Mouse (Mus musculus): ENCODE data around the gene Zfp414. TPM values are rescaled to one million over a fixed set of nuclear protein-coding genes. Genes with fewer than 3 reads are reported as not detected.
A peak's percentile ranks its signal among the peaks of the same experiment; 100 is the strongest.

The Zfp414 gene
- 91.1 and 111 TPM in 2 replicates for polyA plus RNA-seq (2014; fragmentation: Nextera tagmentation; extraction: Ambion mirVana)

DNA sequence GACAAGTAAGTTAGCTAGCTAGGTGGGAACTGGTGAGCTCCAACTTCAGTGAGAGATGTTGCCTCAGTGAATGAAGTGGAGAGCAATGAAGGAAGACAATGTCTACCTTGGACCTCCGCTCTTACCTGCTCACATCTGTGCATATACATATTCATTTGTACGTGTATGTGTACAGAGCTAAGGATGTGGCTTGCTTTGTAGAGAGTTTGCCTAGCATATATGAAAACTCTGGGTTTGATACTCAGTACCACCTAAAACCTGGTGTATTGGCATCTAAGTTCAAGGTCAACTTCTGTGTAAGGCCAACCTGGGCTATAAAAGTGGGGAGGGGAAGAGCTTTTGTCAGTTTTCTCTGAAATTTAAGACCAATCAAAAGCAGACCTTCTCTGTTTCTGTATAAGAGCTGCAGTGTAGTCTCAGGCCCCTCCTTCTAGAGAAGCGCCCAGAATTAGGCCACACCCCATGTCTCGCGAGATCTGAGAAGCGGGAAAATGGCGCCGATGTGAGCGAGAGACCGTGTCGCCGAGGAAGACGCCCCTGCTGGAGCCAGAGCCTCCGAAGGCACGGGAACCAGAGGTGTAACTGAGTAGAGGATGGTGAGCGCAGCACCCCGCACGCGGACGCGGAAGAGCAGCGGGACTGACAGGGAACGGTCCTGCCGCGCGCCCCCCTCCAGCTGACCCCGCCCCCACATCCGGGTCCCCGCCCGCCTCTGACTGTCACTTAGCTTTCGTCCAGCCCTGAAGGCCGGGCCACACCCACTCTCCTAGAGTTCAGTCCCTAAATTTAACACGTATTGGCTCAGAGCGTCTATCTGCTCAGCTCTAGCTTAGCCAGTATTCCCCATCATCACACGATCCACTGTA, at the start of gene Zfp414:
Gene Zfp414 (plus strand): TSS at position 470 of the 866 bp plus-strand sequence.
- no peaks in the 10 kb centered on the region for H3K36me3 ChIP-seq (ENCODE audit: control insufficient read depth, insufficient read depth, low read length)
- peak within 1 kb of the TSS; percentile 84 for H3K4me2 ChIP-seq (ENCODE audit: low read depth, low read length)
- peak within 1 kb of the TSS; percentile 55 for H3K4me3 ChIP-seq (ENCODE audit: low read depth, low read length)
- H3K27me3 ChIP-seq (ENCODE audit: control insufficient read depth, insufficient read depth, low read length) = no peaks in the 10 kb centered on the region
- peak; percentile 96 for ATAC-seq (ENCODE audit: low read depth)
- 4% methylated on average over 35 of the region's 35 CpGs for WGBS
- peaks cover 17% of the 10 kb centered on the region for H3K4me1 ChIP-seq (ENCODE audit: control insufficient read depth, insufficient read depth, low read length)
- peak within 1 kb of the TSS; percentile 85 for H3K9ac ChIP-seq (replicated peaks; ENCODE audit: low read depth, low read length)
- peak within 1 kb of the TSS; percentile 97 for H3K27ac ChIP-seq (ENCODE audit: low read depth, low read length)
- no peaks in the 10 kb centered on the region for H3K9me3 ChIP-seq (ENCODE audit: control insufficient read depth, low read length)

DNA sequence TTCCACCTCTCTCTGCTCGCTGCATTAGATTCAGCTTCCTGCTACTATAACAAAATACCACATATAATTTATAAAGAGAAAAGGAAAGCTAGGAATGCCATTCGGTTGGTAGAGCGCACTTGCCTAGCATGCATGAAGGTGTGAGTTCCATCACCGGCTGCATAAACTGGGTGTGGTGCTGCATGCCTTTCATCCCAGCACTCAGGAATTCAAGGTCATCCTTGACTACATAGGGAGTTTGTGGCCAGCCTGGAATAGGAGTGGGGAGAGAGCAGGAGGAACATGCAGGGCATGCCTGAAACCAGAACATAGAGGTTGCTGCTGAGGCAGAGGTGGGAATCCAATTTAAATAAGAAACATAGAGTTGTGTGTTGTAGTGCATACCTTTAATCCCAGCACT, 44.8 kb upstream of the Zfp414 start:
- H3K36me3 ChIP-seq (ENCODE audit: control insufficient read depth, insufficient read depth, low read length) = no peaks in the 10 kb centered on the region
- ATAC-seq (ENCODE audit: low read depth) = no peak
- no peaks in the 10 kb centered on the region for H3K4me1 ChIP-seq (ENCODE audit: control insufficient read depth, insufficient read depth, low read length)
- no peak overlapping the region for H3K9ac ChIP-seq (replicated peaks; ENCODE audit: low read depth, low read length)
- no peak overlapping the region for H3K4me2 ChIP-seq (ENCODE audit: low read depth, low read length)
- no peaks in the 10 kb centered on the region for H3K9me3 ChIP-seq (ENCODE audit: control insufficient read depth, low read length)
- H3K4me3 ChIP-seq (ENCODE audit: low read depth, low read length) = no peak overlapping the region
- no peaks in the 10 kb centered on the region for H3K27me3 ChIP-seq (ENCODE audit: control insufficient read depth, insufficient read depth, low read length)
- WGBS = 92% methylated on average over 4 of the region's 4 CpGs
- no peak overlapping the region for H3K27ac ChIP-seq (ENCODE audit: low read depth, low read length)

GRCm38 (mm10) chr17:33586011-33586410, 42.9 kb upstream of the Zfp414 start:
- no peaks in the 10 kb centered on the region for H3K4me1 ChIP-seq (ENCODE audit: control insufficient read depth, insufficient read depth, low read length)

GRCm38 (mm10) chr17:33597271-33597670, 31.6 kb upstream of the Zfp414 start:
- Histone ChIP-seq H3K36me3 (ENCODE audit: control insufficient read depth, insufficient read depth, low read length) (no peaks in the 10 kb centered on the region), H3K4me3 (ENCODE audit: low read depth, low read length) (no peak overlapping the region), H3K4me2 (ENCODE audit: low read depth, low read length) (no peak overlapping the region), H3K27me3 (ENCODE audit: control insufficient read depth, insufficient read depth, low read length) (no peaks in the 10 kb centered on the region), H3K9ac (replicated peaks; ENCODE audit: low read depth, low read length) (no peak overlapping the region), H3K9me3 (ENCODE audit: control insufficient read depth, low read length) (no peaks in the 10 kb centered on the region), H3K4me1 (ENCODE audit: control insufficient read depth, insufficient read depth, low read length) (no peaks in the 10 kb centered on the region), H3K27ac (ENCODE audit: low read depth, low read length) (no peak overlapping the region)
- ATAC-seq (ENCODE audit: low read depth) = no peak

More at GRCm38 (mm10) chr17:33586011-33586410, 42.9 kb upstream of the Zfp414 start:
- H3K36me3 ChIP-seq (ENCODE audit: control insufficient read depth, insufficient read depth, low read length) = no peaks in the 10 kb centered on the region
- no peak overlapping the region for H3K4me3 ChIP-seq (ENCODE audit: low read depth, low read length)
- no peak for ATAC-seq (ENCODE audit: low read depth)
- no peaks in the 10 kb centered on the region for H3K9me3 ChIP-seq (ENCODE audit: control insufficient read depth, low read length)
- no peak overlapping the region for H3K4me2 ChIP-seq (ENCODE audit: low read depth, low read length)
- no peaks in the 10 kb centered on the region for H3K27me3 ChIP-seq (ENCODE audit: control insufficient read depth, insufficient read depth, low read length)
- WGBS = 70% methylated on average over 17 of the region's 17 CpGs
- no peak overlapping the region for H3K9ac ChIP-seq (replicated peaks; ENCODE audit: low read depth, low read length)
- H3K27ac ChIP-seq (ENCODE audit: low read depth, low read length) = no peak overlapping the region

DNA sequence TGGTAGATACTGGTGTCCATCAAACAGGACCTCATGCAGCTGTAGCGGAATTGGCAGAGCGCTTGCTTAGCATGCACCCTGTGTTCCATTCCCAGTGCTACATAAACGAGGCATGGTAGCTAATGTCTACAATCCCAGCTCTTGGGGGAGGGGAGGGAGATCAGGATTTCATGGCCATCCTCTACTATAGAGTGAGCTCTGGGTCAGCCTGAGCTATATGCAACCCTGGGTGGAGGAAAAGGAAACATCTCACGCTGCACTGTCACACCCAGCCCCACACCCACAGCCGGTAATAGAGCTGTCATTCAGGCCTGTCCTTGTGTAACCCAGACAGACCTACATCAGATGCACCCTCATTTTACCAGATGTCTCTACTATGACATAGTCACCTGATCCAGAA, 30.4 kb upstream of the Zfp414 start:
- 95% methylated on average over 5 of the region's 5 CpGs for WGBS
- Histone ChIP-seq H3K9me3 (ENCODE audit: control insufficient read depth, low read length) (no peaks in the 10 kb centered on the region), H3K27me3 (ENCODE audit: control insufficient read depth, insufficient read depth, low read length) (no peaks in the 10 kb centered on the region), H3K9ac (replicated peaks; ENCODE audit: low read depth, low read length) (no peak overlapping the region), H3K27ac (ENCODE audit: low read depth, low read length) (no peak overlapping the region), H3K4me1 (ENCODE audit: control insufficient read depth, insufficient read depth, low read length) (no peaks in the 10 kb centered on the region), H3K36me3 (ENCODE audit: control insufficient read depth, insufficient read depth, low read length) (no peaks in the 10 kb centered on the region), H3K4me2 (ENCODE audit: low read depth, low read length) (no peak overlapping the region), H3K4me3 (ENCODE audit: low read depth, low read length) (no peak overlapping the region)
- no peak for ATAC-seq (ENCODE audit: low read depth)

DNA sequence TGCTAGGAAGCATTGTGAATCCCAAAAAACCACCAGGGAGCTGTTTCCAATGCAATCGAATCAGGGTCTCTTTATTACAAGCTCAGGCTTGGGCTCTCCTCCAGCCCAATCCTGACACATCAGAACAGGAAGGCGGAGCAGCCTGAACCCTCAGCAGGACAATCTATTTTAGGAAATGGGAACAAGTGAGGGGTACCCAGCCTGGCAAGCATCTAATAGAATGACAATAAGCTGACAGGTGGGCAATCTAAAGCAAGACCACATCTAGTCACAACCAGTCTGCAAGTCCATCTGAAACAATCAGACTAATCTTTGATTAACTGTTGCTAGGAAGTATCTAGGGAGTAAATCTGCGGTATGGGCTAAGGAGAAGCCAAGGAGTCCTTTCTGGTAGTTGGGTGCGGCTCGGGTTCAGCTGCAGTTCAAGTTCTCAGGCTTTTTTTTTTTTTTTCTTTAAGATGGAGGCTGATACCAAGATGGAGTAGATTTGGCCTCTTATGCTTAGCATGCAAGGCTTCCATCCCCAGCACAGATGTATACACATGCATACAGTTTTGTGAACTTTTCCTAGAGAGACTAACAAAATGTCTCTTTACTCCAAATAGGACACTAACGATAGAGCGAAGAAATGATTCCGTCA, 28.9 kb upstream of the Zfp414 start:
- WGBS = 85% methylated on average over 8 of the region's 8 CpGs
- Histone ChIP-seq H3K4me1 (ENCODE audit: control insufficient read depth, insufficient read depth, low read length) (no peaks in the 10 kb centered on the region), H3K9me3 (ENCODE audit: control insufficient read depth, low read length) (no peaks in the 10 kb centered on the region), H3K4me3 (ENCODE audit: low read depth, low read length) (no peak overlapping the region), H3K36me3 (ENCODE audit: control insufficient read depth, insufficient read depth, low read length) (no peaks in the 10 kb centered on the region), H3K27ac (ENCODE audit: low read depth, low read length) (no peak overlapping the region), H3K27me3 (ENCODE audit: control insufficient read depth, insufficient read depth, low read length) (no peaks in the 10 kb centered on the region), H3K9ac (replicated peaks; ENCODE audit: low read depth, low read length) (no peak overlapping the region), H3K4me2 (ENCODE audit: low read depth, low read length) (no peak overlapping the region)
- ATAC-seq (ENCODE audit: low read depth) = no peak

DNA sequence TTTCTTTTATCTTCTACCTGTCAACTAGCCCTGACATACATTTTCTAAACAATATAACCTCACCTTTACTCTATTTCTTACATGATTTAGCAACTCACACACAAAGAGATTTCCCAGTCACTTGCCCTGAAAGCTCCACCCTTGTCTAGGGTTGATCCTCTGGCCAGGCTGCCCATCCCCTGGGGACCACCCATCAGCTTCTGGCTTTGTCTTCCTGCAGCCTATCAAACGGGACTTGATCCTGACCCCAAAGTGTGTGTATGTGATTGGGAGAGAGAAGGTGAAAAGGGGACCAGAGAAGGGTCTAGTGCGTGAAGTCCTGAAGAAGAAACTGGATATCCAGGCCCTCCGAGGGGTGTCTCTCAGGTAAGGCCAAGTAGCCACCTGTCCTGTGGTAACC, 28.1 kb upstream of the Zfp414 start:
- H3K36me3 ChIP-seq (ENCODE audit: control insufficient read depth, insufficient read depth, low read length) = no peaks in the 10 kb centered on the region
- no peak overlapping the region for H3K9ac ChIP-seq (replicated peaks; ENCODE audit: low read depth, low read length)
- no peaks in the 10 kb centered on the region for H3K9me3 ChIP-seq (ENCODE audit: control insufficient read depth, low read length)
- H3K4me1 ChIP-seq (ENCODE audit: control insufficient read depth, insufficient read depth, low read length) = no peaks in the 10 kb centered on the region
- H3K4me3 ChIP-seq (ENCODE audit: low read depth, low read length) = no peak overlapping the region
- no peak overlapping the region for H3K4me2 ChIP-seq (ENCODE audit: low read depth, low read length)
- no peak for ATAC-seq (ENCODE audit: low read depth)
- H3K27ac ChIP-seq (ENCODE audit: low read depth, low read length) = no peak overlapping the region
- WGBS = 85% methylated on average over 3 of the region's 3 CpGs
- no peaks in the 10 kb centered on the region for H3K27me3 ChIP-seq (ENCODE audit: control insufficient read depth, insufficient read depth, low read length)

DNA sequence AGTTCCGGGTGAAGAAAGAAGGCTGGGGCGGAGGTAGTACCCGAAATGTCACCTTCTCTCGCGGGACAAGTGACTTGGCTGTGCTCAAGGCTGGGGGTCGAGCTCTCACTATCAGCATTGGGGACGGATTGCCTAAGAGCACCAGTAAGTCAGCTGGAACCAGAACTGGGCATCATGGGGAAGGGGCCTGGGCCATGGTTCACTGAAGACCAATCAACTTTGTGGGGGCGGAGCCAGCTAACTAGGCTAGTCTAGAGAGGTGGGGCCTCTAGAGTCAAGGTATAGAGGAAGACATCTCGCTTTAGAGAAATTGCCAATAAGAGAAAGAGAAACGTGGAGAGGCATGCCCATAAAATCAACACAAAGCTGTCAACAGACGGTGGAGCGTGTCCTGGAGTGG, 26.9 kb upstream of the Zfp414 start:
- WGBS = 83% methylated on average over 12 of the region's 12 CpGs
- H3K9me3 ChIP-seq (ENCODE audit: control insufficient read depth, low read length) = no peaks in the 10 kb centered on the region
- no peak overlapping the region for H3K4me3 ChIP-seq (ENCODE audit: low read depth, low read length)
- H3K27ac ChIP-seq (ENCODE audit: low read depth, low read length) = no peak overlapping the region
- ATAC-seq (ENCODE audit: low read depth) = no peak
- no peak overlapping the region for H3K9ac ChIP-seq (replicated peaks; ENCODE audit: low read depth, low read length)
- no peak overlapping the region for H3K4me2 ChIP-seq (ENCODE audit: low read depth, low read length)
- no peaks in the 10 kb centered on the region for H3K36me3 ChIP-seq (ENCODE audit: control insufficient read depth, insufficient read depth, low read length)
- no peaks in the 10 kb centered on the region for H3K27me3 ChIP-seq (ENCODE audit: control insufficient read depth, insufficient read depth, low read length)
- H3K4me1 ChIP-seq (ENCODE audit: control insufficient read depth, insufficient read depth, low read length) = no peaks in the 10 kb centered on the region

- Histone ChIP-seq H3K36me3 (ENCODE audit: control insufficient read depth, insufficient read depth, low read length) (no peaks in the 10 kb centered on the region), H3K4me1 (ENCODE audit: control insufficient read depth, insufficient read depth, low read length) (no peaks in the 10 kb centered on the region), H3K4me2 (ENCODE audit: low read depth, low read length) (no peak overlapping the region), H3K4me3 (ENCODE audit: low read depth, low read length) (no peak overlapping the region), H3K27ac (ENCODE audit: low read depth, low read length) (no peak overlapping the region), H3K9me3 (ENCODE audit: control insufficient read depth, low read length) (no peaks in the 10 kb centered on the region), H3K9ac (replicated peaks; ENCODE audit: low read depth, low read length) (no peak overlapping the region), H3K27me3 (ENCODE audit: control insufficient read depth, insufficient read depth, low read length) (no peaks in the 10 kb centered on the region)
- no peak for ATAC-seq (ENCODE audit: low read depth)
- 82% methylated on average over 2 of the region's 2 CpGs for WGBS
Observed at GRCm38 (mm10) chr17:33607273-33607672, 21.6 kb upstream of the Zfp414 start.

All from neural tube, embryonic 14.5 days (tissue).